Mouse (Mus musculus): ENCODE results near the gene Zfp235. TPM values are rescaled to one million over a fixed set of nuclear protein-coding genes. Genes with fewer than 3 reads are reported as not detected.

Zfp235 gene
- 23.3 and 25.2 TPM in 2 replicates for polyA plus RNA-seq (2015; fragmentation: Nextera tagmentation; extraction: Ambion mirVana)

DNA sequence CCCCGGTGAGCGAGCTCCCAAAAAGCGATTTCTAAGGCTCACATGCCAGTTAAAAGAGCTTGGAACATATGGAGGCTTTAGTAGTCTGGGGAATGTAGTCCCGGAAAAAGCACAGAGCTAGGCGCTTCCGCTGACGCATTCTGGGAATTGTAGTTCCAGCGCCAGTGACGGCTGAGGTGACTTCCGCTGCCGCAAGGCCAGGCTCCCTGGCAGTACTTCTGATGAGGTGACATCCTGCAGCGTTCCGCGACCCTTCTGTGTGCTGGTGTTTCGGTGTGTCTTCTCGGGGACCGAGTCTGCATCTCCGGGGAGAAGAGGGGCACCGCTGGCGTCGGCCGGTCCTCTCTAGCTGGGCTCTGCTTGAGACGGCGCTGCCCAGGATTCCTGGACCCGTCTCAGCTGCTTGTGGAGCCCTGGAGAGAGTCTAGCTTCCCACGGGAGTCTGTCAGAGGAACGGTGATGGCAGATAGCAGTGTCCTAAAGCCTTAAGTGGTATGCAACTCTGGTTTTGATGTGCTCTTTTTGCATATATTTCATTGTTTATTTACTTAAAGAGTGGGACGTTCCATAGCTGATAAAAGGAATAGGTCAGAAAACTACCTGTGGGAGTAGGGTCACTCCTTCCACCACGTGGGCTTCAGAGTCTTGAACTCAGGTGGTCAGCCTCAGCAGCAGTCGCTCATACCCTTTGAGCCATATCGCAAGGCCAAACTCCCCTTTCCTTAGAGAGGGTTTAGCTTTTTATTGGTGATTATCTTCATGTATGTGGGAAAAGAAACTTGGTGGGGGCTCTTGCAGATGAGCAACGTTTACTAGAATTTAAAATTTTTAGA lies at the start of gene Zfp235:
Zfp235 (plus strand) TSS at position 174 of the 833 bp plus-strand sequence.
- peaks cover 23% of the 10 kb centered on the region for H3K4me1 ChIP-seq (replicated peaks)
- H3K9ac ChIP-seq, result peak within 1 kb of the TSS; percentile 79
- H3K27me3 ChIP-seq, result no peaks in the 10 kb centered on the region
- H3K4me3 ChIP-seq, result peak within 1 kb of the TSS; percentile 72
- 3% methylated on average over 32 of the region's 32 CpGs for WGBS
- H3K27ac ChIP-seq (replicated peaks), result peak within 1 kb of the TSS; percentile 74
- peaks cover 32% of the 10 kb centered on the region for H3K36me3 ChIP-seq
- H3K9me3 ChIP-seq, result no peaks in the 10 kb centered on the region
- peak within 1 kb of the TSS; percentile 77 for H3K4me2 ChIP-seq
- peak; percentile 95 for ATAC-seq (ENCODE audit: low FRiP score, low read depth)

DNA sequence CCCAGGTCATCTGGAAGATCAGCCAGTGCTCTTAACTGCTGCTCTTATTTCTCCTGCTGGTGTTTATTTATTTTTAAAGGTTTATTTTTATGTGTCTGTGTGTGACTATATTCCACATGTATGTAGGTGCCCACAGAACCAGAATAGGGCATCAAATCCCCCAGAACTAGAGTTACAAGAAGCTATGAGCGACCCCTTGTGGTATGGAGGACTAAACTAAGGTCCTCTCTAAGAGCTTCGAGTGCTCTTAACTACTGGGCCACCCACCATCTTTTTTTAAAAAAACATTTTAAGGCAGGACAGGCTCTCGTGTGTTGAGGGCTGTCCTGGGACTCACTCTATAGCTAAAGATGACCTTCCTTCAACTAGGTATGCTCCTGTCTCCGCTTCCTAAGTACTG lies 47.1 kb upstream of the Zfp235 start:
- Histone ChIP-seq H3K27me3 (no peaks in the 10 kb centered on the region), H3K9me3 (peaks cover 3% of the 10 kb centered on the region; the same call in 1 of the 2 replicates), H3K4me3 (no peak overlapping the region), H3K4me1 (replicated peaks) (peaks cover 23% of the 10 kb centered on the region), H3K27ac (replicated peaks) (no peak overlapping the region), H3K36me3 (peaks cover 35% of the 10 kb centered on the region), H3K9ac (no peak overlapping the region), H3K4me2 (no peak overlapping the region)
- ATAC-seq (ENCODE audit: low FRiP score, low read depth), result no peak
- WGBS, result 97% methylated on average over 4 of the region's 4 CpGs

DNA sequence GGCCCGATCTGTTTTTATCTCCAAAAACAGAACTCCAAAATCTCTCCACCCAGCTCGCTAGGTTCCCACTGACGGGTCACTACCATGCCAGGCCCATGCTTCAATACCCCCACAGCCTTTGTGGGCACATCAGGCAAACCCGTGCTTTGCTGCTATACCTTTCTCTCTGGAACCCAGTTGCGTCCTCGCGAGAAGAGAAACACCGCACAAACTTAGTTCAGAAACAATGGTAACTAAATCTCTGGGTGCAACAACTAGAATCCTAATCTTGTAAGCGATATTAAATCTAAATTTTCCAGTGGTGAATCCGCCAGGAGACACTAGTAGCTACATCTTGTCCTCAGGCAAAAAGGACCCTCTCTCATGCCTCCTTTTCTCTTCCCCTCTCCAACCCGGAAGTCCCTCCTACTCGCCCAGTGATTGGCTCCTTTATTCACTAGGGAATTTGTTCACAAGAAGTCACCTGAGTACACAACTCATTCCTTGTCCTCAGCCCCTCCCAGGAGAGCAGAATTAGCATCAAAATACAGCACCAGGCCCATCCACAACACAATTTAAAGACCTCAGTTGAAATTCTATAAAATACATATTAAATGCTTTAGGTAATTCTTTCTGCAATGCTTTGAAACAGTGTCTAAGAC lies 46.4 kb upstream of the Zfp235 start:
- H3K27me3 ChIP-seq, result no peaks in the 10 kb centered on the region
- no peak for ATAC-seq (ENCODE audit: low FRiP score, low read depth)
- H3K9ac ChIP-seq, result no peak overlapping the region
- H3K36me3 ChIP-seq, result peaks cover 36% of the 10 kb centered on the region
- no peak overlapping the region for H3K4me3 ChIP-seq
- H3K4me1 ChIP-seq (replicated peaks), result peaks cover 19% of the 10 kb centered on the region
- 97% methylated on average over 12 of the region's 12 CpGs for WGBS
- peaks cover 3% of the 10 kb centered on the region; the same call in 1 of the 2 replicates for H3K9me3 ChIP-seq
- H3K27ac ChIP-seq (replicated peaks), result no peak overlapping the region
- H3K4me2 ChIP-seq, result no peak overlapping the region

DNA sequence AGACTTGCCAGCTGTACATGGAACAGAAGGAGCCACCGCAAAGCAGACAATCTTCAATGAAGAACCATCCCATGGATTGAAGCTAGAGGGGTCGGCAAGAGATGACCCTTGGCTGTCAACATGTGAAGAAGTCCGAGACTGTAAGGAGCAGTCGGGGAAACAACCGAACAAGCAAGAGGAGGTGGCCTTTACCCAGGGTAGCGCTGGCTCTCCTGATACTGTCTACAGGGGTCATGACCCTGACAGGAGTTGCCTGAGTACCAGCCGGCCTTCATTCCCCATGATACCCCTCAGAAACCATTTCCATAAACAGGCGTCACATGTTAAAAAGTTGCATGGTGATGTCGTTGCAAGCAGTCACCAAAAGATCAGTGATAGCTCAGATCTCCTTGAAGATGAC lies 29.6 kb upstream of the Zfp235 start:
- no peak for ATAC-seq (ENCODE audit: low FRiP score, low read depth)
- H3K4me3 ChIP-seq, result no peak overlapping the region
- H3K4me2 ChIP-seq, result no peak overlapping the region
- peaks cover 100% of the 10 kb centered on the region for H3K36me3 ChIP-seq
- no peak overlapping the region for H3K9ac ChIP-seq
- no peak overlapping the region for H3K27ac ChIP-seq (replicated peaks)
- H3K27me3 ChIP-seq, result no peaks in the 10 kb centered on the region
- 96% methylated on average over 9 of the region's 9 CpGs for WGBS
- no peaks in the 10 kb centered on the region for H3K4me1 ChIP-seq (replicated peaks)
- peaks cover 69% of the 10 kb centered on the region for H3K9me3 ChIP-seq

DNA sequence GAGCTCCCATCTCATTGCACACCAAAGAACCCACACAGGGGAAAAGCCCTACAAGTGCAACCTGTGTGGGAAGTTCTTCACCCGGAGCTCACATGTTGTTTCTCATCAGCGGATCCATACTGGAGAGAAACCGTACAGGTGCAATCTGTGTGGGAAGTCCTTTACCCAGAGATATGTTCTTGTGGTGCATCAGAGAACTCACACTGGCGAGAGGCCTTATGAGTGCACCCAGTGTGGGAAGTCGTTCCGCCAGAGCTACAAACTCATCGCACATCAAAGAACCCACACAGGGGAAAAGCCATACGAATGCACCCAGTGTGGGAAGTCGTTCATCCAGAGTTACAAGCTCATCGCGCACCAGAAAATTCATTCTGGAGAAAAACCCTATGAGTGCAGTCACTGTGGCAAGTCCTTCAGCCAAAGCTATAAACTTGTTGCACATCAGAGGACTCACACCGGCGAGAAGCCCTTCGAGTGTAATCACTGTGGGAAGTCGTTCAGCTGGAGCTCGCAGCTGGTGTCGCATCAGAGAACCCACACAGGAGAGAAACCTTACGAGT lies 28.7 kb upstream of the Zfp235 start:
- Histone ChIP-seq H3K4me3 (no peak overlapping the region), H3K9ac (no peak overlapping the region), H3K4me2 (no peak overlapping the region), H3K27ac (replicated peaks) (no peak overlapping the region), H3K4me1 (replicated peaks) (no peaks in the 10 kb centered on the region), H3K36me3 (peaks cover 94% of the 10 kb centered on the region), H3K9me3 (peaks cover 66% of the 10 kb centered on the region), H3K27me3 (no peaks in the 10 kb centered on the region)
- 0 out of 2 replicates have a peak, but pooled peaks have one; percentile 9 for ATAC-seq (ENCODE audit: low FRiP score, low read depth)
- 95% methylated on average over 18 of the region's 18 CpGs for WGBS

DNA sequence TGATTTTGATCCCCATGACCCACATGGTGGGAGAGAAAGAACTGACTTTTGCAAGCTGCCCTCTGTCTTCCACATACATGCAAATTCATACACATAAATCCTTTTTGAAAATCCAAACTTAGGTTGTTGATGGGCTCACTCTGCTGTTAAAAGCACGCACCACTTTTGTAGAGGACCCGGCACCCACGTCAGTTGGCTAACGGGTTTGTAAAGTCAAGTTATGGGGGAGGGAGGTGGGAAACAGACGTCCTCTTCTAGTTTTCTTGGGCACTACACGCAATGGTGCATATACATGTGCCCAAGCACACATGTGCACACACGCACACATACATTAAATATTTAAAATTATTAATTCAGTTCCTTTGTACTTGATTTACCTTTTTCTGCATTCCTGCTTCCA lies 23.1 kb upstream of the Zfp235 start:
- no peak overlapping the region for H3K4me3 ChIP-seq
- no peak overlapping the region for H3K27ac ChIP-seq (replicated peaks)
- peaks cover 5% of the 10 kb centered on the region for H3K4me1 ChIP-seq (replicated peaks)
- no peaks in the 10 kb centered on the region for H3K27me3 ChIP-seq
- no peak for ATAC-seq (ENCODE audit: low FRiP score, low read depth)
- WGBS, result 97% methylated on average over 7 of the region's 7 CpGs
- no peak overlapping the region for H3K4me2 ChIP-seq
- no peak overlapping the region for H3K9ac ChIP-seq
- peaks cover 32% of the 10 kb centered on the region for H3K9me3 ChIP-seq
- peaks cover 38% of the 10 kb centered on the region for H3K36me3 ChIP-seq

DNA sequence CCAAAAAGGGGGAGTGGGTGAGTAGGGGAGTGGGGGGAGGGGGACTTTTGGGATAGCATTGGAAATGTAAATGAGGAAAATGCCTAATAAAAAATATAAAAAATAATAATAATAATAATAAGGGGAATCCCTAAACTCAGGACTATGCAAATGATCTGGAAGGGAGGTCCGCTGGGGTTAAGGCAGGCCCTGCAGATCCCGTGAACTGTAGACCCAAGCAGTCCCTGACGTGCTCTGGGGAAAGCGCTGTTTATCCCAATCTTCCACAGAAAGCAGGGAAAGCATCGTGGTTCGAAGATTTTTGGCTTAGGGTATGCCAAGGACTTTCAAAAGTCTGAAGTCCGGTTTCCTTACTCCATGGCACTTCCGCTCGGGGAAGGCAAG lies 22.2 kb upstream of the Zfp235 start:
- peak; percentile 82 for ATAC-seq (ENCODE audit: low FRiP score, low read depth)
- H3K4me1 ChIP-seq (replicated peaks), result peaks cover 5% of the 10 kb centered on the region
- H3K27ac ChIP-seq (replicated peaks), result peak overlapping the region; percentile 65
- WGBS, result 2% methylated on average over 9 of the region's 9 CpGs
- peaks cover 29% of the 10 kb centered on the region for H3K36me3 ChIP-seq
- H3K27me3 ChIP-seq, result no peaks in the 10 kb centered on the region
- peaks cover 22% of the 10 kb centered on the region for H3K9me3 ChIP-seq
- peak overlapping the region; percentile 89 for H3K4me2 ChIP-seq
- peak overlapping the region; percentile 72 for H3K9ac ChIP-seq
- H3K4me3 ChIP-seq, result peak overlapping the region; percentile 65

DNA sequence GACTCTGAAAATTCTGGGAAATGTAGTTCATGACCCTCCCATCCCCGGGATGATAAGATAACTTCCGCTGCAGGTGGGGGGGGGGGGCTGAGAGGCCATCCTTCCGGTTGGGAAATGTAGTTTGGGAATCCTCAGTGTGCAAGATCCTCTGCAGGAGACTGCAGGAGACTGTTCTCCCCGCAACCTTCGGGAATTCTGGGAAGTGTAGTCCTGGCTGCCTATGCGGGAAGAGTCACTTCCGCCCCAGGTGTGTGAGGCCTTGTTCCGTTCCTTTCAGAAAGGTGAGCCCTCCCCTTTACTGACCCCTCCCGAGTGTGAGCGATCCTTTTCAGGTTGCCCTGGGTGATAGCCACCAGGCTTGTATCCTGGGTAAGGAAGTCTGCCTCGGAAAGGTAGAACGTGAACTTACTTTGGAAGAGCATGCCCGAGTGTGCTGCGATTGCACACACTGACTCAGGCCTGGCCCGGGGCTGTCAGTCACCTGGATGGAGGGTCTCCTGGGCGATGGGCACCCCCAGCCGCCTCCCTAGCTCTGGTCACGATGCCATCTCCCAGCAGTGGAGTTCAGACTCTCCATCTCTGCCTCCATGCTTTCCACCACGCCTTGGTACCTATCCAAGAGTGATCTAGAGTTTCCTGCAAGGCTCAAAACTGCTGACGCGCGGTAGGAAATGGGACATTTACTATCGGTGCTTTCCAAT lies 21.7 kb upstream of the Zfp235 start, which contains the start of gene Zfp112:
Zfp112 (plus strand) TSS at position 159 of the 701 bp plus-strand sequence.
- no peaks in the 10 kb centered on the region for H3K27me3 ChIP-seq
- peak within 1 kb of the TSS; percentile 65 for H3K4me3 ChIP-seq
- H3K27ac ChIP-seq (replicated peaks), result peak within 1 kb of the TSS; percentile 78
- H3K4me1 ChIP-seq (replicated peaks), result peaks cover 5% of the 10 kb centered on the region
- peaks cover 24% of the 10 kb centered on the region for H3K36me3 ChIP-seq
- H3K9me3 ChIP-seq, result peaks cover 17% of the 10 kb centered on the region
- peak within 1 kb of the TSS; percentile 89 for H3K4me2 ChIP-seq
- ATAC-seq (ENCODE audit: low FRiP score, low read depth), result peak; percentile 98
- 2% methylated on average over 23 of the region's 23 CpGs for WGBS
- peak within 1 kb of the TSS; percentile 72 for H3K9ac ChIP-seq

DNA sequence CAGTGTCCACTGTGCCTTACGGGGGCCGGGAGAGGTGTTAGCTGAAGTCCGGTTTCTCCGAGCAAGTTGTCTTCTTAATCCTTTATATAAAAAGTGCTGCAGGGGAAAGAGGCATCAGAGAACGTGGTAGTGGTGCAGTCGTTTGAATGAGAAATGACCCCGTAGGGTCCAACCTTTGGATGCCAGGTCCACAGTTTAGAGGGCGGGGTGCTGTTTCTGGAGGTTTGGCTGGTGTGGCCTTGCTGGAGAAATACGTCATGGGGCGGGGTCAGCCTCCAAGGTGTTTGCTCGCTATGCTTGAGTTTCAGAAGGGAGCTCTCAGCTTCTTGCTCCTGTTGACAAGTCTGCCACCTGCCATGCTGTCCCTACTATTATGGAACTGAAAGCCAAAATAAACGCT lies 21.0 kb upstream of the Zfp235 start:
- peak overlapping the region; percentile 78 for H3K27ac ChIP-seq (replicated peaks)
- peak overlapping the region; percentile 72 for H3K9ac ChIP-seq
- H3K4me2 ChIP-seq, result peak overlapping the region; percentile 89
- peaks cover 17% of the 10 kb centered on the region for H3K36me3 ChIP-seq
- WGBS, result 11% methylated on average over 12 of the region's 12 CpGs
- no peaks in the 10 kb centered on the region for H3K27me3 ChIP-seq
- H3K9me3 ChIP-seq, result peaks cover 11% of the 10 kb centered on the region
- H3K4me1 ChIP-seq (replicated peaks), result peaks cover 5% of the 10 kb centered on the region
- no peak for ATAC-seq (ENCODE audit: low FRiP score, low read depth)
- peak overlapping the region; percentile 65 for H3K4me3 ChIP-seq

DNA sequence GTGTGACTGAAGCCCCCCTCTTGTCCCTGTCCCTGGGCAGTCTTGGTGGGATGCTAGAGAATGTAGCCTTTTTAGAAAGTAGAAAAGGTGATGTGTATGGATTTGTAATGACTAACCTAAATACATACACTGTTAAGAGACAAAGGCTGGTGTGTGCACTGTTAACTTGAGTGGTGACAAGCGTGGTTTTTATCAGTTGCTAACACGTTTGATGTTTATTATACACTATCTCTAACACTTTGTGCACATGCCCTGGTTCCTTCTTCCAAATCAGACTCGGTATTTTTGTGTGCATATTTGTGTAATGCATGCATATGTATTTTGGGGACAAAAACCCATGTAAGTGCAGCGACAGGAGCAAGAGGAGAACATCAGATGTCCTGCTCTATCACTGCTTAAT lies 17.3 kb upstream of the Zfp235 start:
- no peak overlapping the region for H3K4me3 ChIP-seq
- H3K9ac ChIP-seq, result no peak overlapping the region
- no peaks in the 10 kb centered on the region for H3K27me3 ChIP-seq
- ATAC-seq (ENCODE audit: low FRiP score, low read depth), result no peak
- no peak overlapping the region for H3K27ac ChIP-seq (replicated peaks)
- H3K4me1 ChIP-seq (replicated peaks), result peaks cover 5% of the 10 kb centered on the region
- H3K9me3 ChIP-seq, result no peaks in the 10 kb centered on the region
- no peak overlapping the region for H3K4me2 ChIP-seq
- H3K36me3 ChIP-seq, result 0 out of 2 replicates have a peak, but pooled peaks cover 3% of the 10 kb centered on the region
- 88% methylated on average over 4 of the region's 4 CpGs for WGBS

DNA sequence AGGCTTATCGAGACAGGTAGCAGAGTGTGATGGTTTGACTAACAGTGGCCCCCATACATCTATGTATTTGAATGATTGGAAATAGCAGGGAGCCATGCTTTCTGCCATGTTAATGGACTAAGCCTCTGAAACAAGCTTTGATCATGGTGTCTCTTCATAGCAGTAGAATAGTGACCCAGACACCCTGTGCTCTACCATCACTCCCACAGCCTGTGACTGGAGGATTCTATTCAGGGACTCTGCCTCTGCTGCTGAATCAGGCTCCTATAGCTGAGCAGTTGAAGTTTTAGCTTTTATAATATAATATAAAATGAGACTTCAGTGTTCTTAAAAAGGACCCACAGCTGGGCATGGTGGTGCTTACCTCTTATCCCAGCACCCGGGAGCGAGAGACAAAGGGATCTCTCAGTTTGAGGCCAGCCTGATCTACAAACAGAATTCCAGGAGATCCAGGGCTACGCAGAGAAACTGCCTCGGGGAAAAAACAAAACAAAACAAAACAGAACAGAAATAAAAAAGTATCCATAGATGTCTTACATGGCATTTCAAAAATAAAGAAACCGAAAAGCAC lies 459 bp upstream of the Zfp235 start:
- Histone ChIP-seq H3K27me3 (no peaks in the 10 kb centered on the region), H3K9ac (peak overlapping the region; percentile 79), H3K36me3 (peaks cover 26% of the 10 kb centered on the region), H3K4me3 (peak overlapping the region; percentile 72), H3K9me3 (no peaks in the 10 kb centered on the region), H3K4me1 (replicated peaks) (peaks cover 23% of the 10 kb centered on the region), H3K4me2 (peak overlapping the region; percentile 77), H3K27ac (replicated peaks) (peak overlapping the region; percentile 74)
- ATAC-seq (ENCODE audit: low FRiP score, low read depth), result peak; percentile 70
- WGBS, result 16% methylated on average over 6 of the region's 6 CpGs

All from hindbrain, embryonic 15.5 days (tissue).